Mouse (Mus musculus): ENCODE measurements around the gene Gm525.

DNA sequence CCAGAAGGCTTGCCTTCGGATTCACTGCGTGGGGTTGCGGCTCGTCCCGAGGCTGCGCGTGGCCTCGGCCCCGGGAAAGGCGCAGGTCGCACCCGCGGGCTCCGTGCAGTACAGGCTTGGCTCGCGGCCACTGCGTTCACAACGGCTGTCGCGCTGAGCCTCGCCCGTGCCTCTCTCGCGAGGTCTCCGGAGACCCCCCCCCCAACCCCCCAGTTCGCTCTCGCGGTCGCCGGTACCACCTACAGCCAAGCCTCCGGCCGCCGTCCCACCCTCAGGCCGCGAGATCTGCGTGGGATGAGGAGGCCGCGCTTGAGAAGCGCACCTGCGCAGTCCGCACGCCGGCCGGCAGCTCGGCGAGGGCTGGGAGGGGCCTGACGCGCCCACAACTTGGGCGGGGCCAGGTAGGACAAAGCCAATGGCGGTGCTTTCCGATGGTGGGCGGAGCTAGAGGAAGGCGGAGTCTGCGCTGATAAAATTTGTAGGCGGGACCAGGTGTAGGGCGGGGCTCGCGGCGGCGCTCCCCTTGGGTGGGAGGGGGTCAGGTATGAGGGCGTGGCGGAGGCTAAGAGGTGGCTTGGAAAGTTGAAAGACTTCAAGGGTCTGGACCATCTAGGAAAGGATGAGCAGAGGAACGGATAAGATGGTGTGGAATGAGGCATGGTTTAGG lies 13.1 kb upstream of the Gm525 start:
- no peak for TF ChIP-seq CTCF (IDR thresholded peaks at IDR 0.05; ENCODE audit: control insufficient read depth, insufficient read depth, insufficient read length)
- TF ChIP-seq MAX (IDR thresholded peaks at IDR 0.05) = no peak
